Mouse (Mus musculus) E14TG2a.4 (cell line): ENCODE data around the gene Prkd2.

Source experiments
- H3K27me3 ChIP-seq: 2 replicates; pipeline ENCODE4 v1.6.1; 2014; ENCODE audit warnings: low read length, control low read depth; ENCODE audit not compliant: insufficient read depth
- H3K36me3 ChIP-seq: 2 replicates; pipeline ENCODE4 v1.6.1; 2014; ENCODE audit warnings: low read length, control low read depth; ENCODE audit not compliant: insufficient read depth
- H3K4me1 ChIP-seq: replicated peaks from 2 replicates; pipeline ENCODE4 v1.6.1; 2014; ENCODE audit warnings: low read depth, low read length, control low read depth
- H3K4me3 ChIP-seq: replicated peaks from 2 replicates; pipeline ENCODE4 v1.5.1; 2014; ENCODE audit warnings: mild to moderate bottlenecking, low read length
- H3K9me3 ChIP-seq: 2 replicates; pipeline ENCODE4 v1.6.1; 2014; ENCODE audit warnings: low read length, control low read depth
- CTCF ChIP-seq: conservative IDR thresholded peaks from 2 replicates; pipeline ENCODE4 v1.5.1; 2014; ENCODE audit warnings: low read length
- NANOG ChIP-seq: IDR thresholded peaks from 2 replicates; pipeline ENCODE4 v1.6.1; 2014; ENCODE audit warnings: borderline replicate concordance, low read length, mixed read lengths
- POU5F1 ChIP-seq: IDR thresholded peaks from 2 replicates; pipeline ENCODE4 v1.6.1; 2014; ENCODE audit warnings: low read length, borderline replicate concordance

The Prkd2 gene

GRCm38 (mm10) chr7:16875326-16875725 is 32.6 kb downstream of the Prkd2 start:
- H3K27me3 ChIP-seq, result no peaks in the 10 kb centered on the region
- H3K36me3 ChIP-seq, result no peaks in the 10 kb centered on the region
- H3K9me3 ChIP-seq, result no peaks in the 10 kb centered on the region
- peak overlapping the region; percentile 88 for H3K4me3 ChIP-seq
- peaks cover 53% of the 10 kb centered on the region for H3K4me1 ChIP-seq
- no peak for TF ChIP-seq CTCF
- TF ChIP-seq POU5F1, result no peak
- TF ChIP-seq NANOG, result no peak

GRCm38 (mm10) chr7:16876006-16876405 is 33.3 kb downstream of the Prkd2 start:
- no peaks in the 10 kb centered on the region for H3K9me3 ChIP-seq
- no peaks in the 10 kb centered on the region for H3K36me3 ChIP-seq
- peak overlapping the region; percentile 88 for H3K4me3 ChIP-seq
- H3K4me1 ChIP-seq, result peaks cover 60% of the 10 kb centered on the region
- H3K27me3 ChIP-seq, result no peaks in the 10 kb centered on the region
- TF ChIP-seq CTCF (no peak), NANOG (no peak), POU5F1 (no peak)

- Histone ChIP-seq H3K36me3 (no peaks in the 10 kb centered on the region), H3K9me3 (no peaks in the 10 kb centered on the region), H3K4me1 (peaks cover 66% of the 10 kb centered on the region), H3K4me3 (peak overlapping the region; percentile 88), H3K27me3 (no peaks in the 10 kb centered on the region)
- TF ChIP-seq NANOG, result no peak
- TF ChIP-seq POU5F1, result no peak
These were observed 33.9 kb downstream of the Prkd2 start for GRCm38 (mm10) chr7:16876608-16877007.

GRCm38 (mm10) chr7:16877717-16878116 is 35.0 kb downstream of the Prkd2 start:
- Histone ChIP-seq H3K4me3 (no peak overlapping the region), H3K9me3 (no peaks in the 10 kb centered on the region), H3K27me3 (no peaks in the 10 kb centered on the region), H3K4me1 (peaks cover 75% of the 10 kb centered on the region), H3K36me3 (no peaks in the 10 kb centered on the region)
- no peak for TF ChIP-seq POU5F1
- TF ChIP-seq NANOG, result no peak

- TF ChIP-seq NANOG (no peak), CTCF (no peak), POU5F1 (no peak)
- H3K9me3 ChIP-seq, result no peaks in the 10 kb centered on the region
- peaks cover 84% of the 10 kb centered on the region for H3K4me1 ChIP-seq
- no peaks in the 10 kb centered on the region for H3K27me3 ChIP-seq
- peaks cover 6% of the 10 kb centered on the region; the same call in 1 of the 2 replicates for H3K36me3 ChIP-seq
- H3K4me3 ChIP-seq, result peak overlapping the region; percentile 58
These were observed 37.3 kb downstream of the Prkd2 start for GRCm38 (mm10) chr7:16879796-16880547.

- peak overlapping the region; percentile 58 for H3K4me3 ChIP-seq
- no peaks in the 10 kb centered on the region for H3K27me3 ChIP-seq
- H3K4me1 ChIP-seq, result peaks cover 83% of the 10 kb centered on the region
- H3K36me3 ChIP-seq, result peaks cover 6% of the 10 kb centered on the region; the same call in 1 of the 2 replicates
- no peaks in the 10 kb centered on the region for H3K9me3 ChIP-seq
- TF ChIP-seq NANOG (no peak), CTCF (no peak)
These were observed 37.9 kb downstream of the Prkd2 start for GRCm38 (mm10) chr7:16880615-16881014.

- TF ChIP-seq NANOG (no peak), POU5F1 (no peak), CTCF (no peak)
- H3K36me3 ChIP-seq, result peaks cover 21% of the 10 kb centered on the region
These were observed 40.5 kb downstream of the Prkd2 start for GRCm38 (mm10) chr7:16883162-16883561.

GRCm38 (mm10) chr7:16884334-16884733 is 41.6 kb downstream of the Prkd2 start:
- Histone ChIP-seq H3K4me1 (peaks cover 82% of the 10 kb centered on the region), H3K9me3 (no peaks in the 10 kb centered on the region), H3K36me3 (peaks cover 21% of the 10 kb centered on the region), H3K27me3 (peaks cover 13% of the 10 kb centered on the region), H3K4me3 (0 out of 2 replicates have a peak overlapping the region, but pooled peaks have one; percentile 76)
- no peak for TF ChIP-seq POU5F1
- no peak for TF ChIP-seq NANOG
- no peak for TF ChIP-seq CTCF

More at GRCm38 (mm10) chr7:16883162-16883561, 40.5 kb downstream of the Prkd2 start:
- Histone ChIP-seq H3K4me3 (no peak overlapping the region), H3K9me3 (no peaks in the 10 kb centered on the region), H3K4me1 (peaks cover 81% of the 10 kb centered on the region), H3K27me3 (peaks cover 13% of the 10 kb centered on the region)
